ENCODE assay signal across 9 mouse cellular contexts in genomic region chr15:84631560-84631959, GRCm38 (mm10). TPM values are rescaled to one million over a fixed set of nuclear protein-coding genes. Genes with fewer than 3 reads are reported as not detected.
DNase-seq lines count a peak whose midpoint lies in the region; ATAC-seq and TF ChIP-seq lines count a peak whose summit lies in the region.
"Had no signal": no experiment of that assay in that cellular context is flagged by ENCODE, and none has a peak within 500 bp of the region (broad histone marks: within the 10 kb centered on the region; RNA-seq: fewer than 3 reads in every experiment).

No protein-coding gene starts in this region.

- ATAC-seq in Patski: peak; percentile 70
- ATAC-seq in forebrain, postnatal 0 days: peak; percentile 77

- DNase-seq in Patski (ENCODE audit: low read depth, low spot score): no peak
- DNase-seq in cerebellum, adult 2 months: peak; percentile 70 to 79
- peak; percentile 88 for DNase-seq in forebrain, postnatal 0 days
- peak; percentile 70 for DNase-seq in hindlimb bud, embryonic 11.5 days (ENCODE audit: extremely low spot score, low read depth, low spot score)
- DNase-seq in left cerebral cortex, adult 2 months (ENCODE audit: extremely low spot score in 1 of 2, low spot score in 2 of 2): peak; percentile 76 to 80
- DNase-seq in midbrain, embryonic 10.5 days (ENCODE audit: low spot score): peak; percentile 80
- peak; percentile 80 for DNase-seq in right cerebral cortex, postnatal 4 days
- peak; percentile 63 to 75 for DNase-seq in urinary bladder, postnatal 36 days (ENCODE audit: low spot score in 2 of 2)

- H3K9ac ChIP-seq in forebrain, postnatal 0 days: no peak overlapping the region
- H3K9ac ChIP-seq: limb, embryonic 15.5 days had no signal

- no peaks in the 10 kb centered on the region for H3K36me3 ChIP-seq in forebrain, postnatal 0 days (ENCODE audit: insufficient read depth)
- no peaks in the 10 kb centered on the region for H3K36me3 ChIP-seq in midbrain, embryonic 10.5 days
- H3K36me3 ChIP-seq: limb, embryonic 15.5 days had no signal

- WGBS in cerebellum, adult 2 months: under 1% methylated on average over 7 of the region's 7 CpGs
- under 1% methylated on average over 7 of the region's 7 CpGs for WGBS in forebrain, postnatal 0 days
- 1% methylated on average over 7 of the region's 7 CpGs for WGBS in midbrain, embryonic 10.5 days

- H3K27ac ChIP-seq in cerebellum, adult 2 months (ENCODE audit: insufficient read depth, low read length): no peak overlapping the region
- H3K27ac ChIP-seq in forebrain, postnatal 0 days (ENCODE audit: low read depth, low read length): no peak overlapping the region
- no peak overlapping the region for H3K27ac ChIP-seq in left cerebral cortex, adult 2 months
- H3K27ac ChIP-seq in midbrain, embryonic 10.5 days (replicated peaks): no peak overlapping the region
- H3K27ac ChIP-seq: limb, embryonic 15.5 days had no signal

- H3K4me3 ChIP-seq in cerebellum, adult 2 months (replicated peaks; ENCODE audit: insufficient read depth, low read depth, low read length): no peak overlapping the region
- no peak overlapping the region for H3K4me3 ChIP-seq in forebrain, postnatal 0 days (ENCODE audit: low read depth, low read length)
- H3K4me3 ChIP-seq in left cerebral cortex, adult 2 months: no peak overlapping the region
- H3K4me3 ChIP-seq in midbrain, embryonic 10.5 days: no peak overlapping the region
- H3K4me3 ChIP-seq: limb, embryonic 15.5 days had no signal

- H3K27me3 ChIP-seq in Patski: no peaks in the 10 kb centered on the region
- no peaks in the 10 kb centered on the region for H3K27me3 ChIP-seq in cerebellum, adult 2 months (ENCODE audit: control insufficient read depth, insufficient read depth, low read length)
- no peaks in the 10 kb centered on the region for H3K27me3 ChIP-seq in forebrain, postnatal 0 days (ENCODE audit: insufficient read depth, low read length)
- peaks cover 9% of the 10 kb centered on the region; the same call in 1 of the 2 replicates for H3K27me3 ChIP-seq in midbrain, embryonic 10.5 days (ENCODE audit: low read depth, poor library complexity, severe bottlenecking)
- H3K27me3 ChIP-seq: limb, embryonic 15.5 days had no signal

- TF ChIP-seq POLR2A in cerebellum, adult 2 months (IDR thresholded peaks at IDR 0.05; ENCODE audit: borderline replicate concordance, insufficient read depth, low read length): no peak

- H3K9me3 ChIP-seq in forebrain, postnatal 0 days (ENCODE audit: low read length): no peaks in the 10 kb centered on the region
- no peaks in the 10 kb centered on the region for H3K9me3 ChIP-seq in midbrain, embryonic 10.5 days (replicated peaks)
- H3K9me3 ChIP-seq: limb, embryonic 15.5 days had no signal

- POLR2A ChIA-PET in Patski (lab: Charles Lee): no interaction called here

- CTCF ChIA-PET in Patski (lab: Charles Lee): interaction anchor here (0.7 to 1.5 kb wide), 9 partner anchors 11 to 775 kb away, joined by 3 to 5 read pairs (median 4); no protein-coding TSS in a partner anchor

- peak; percentile 98 for TF ChIP-seq CTCF in Patski (IDR thresholded peaks at IDR 0.05)
- peak; percentile 100 for TF ChIP-seq CTCF in cerebellum, adult 2 months (IDR thresholded peaks at IDR 0.05; ENCODE audit: borderline replicate concordance, insufficient read depth, low read depth, low read length)
- peak; percentile 100 for TF ChIP-seq CTCF in forebrain, postnatal 0 days (IDR thresholded peaks at IDR 0.05; ENCODE audit: low read depth)
- TF ChIP-seq CTCF in left cerebral cortex, adult 2 months (IDR thresholded peaks at IDR 0.05): peak; percentile 89

- H3K4me2 ChIP-seq in forebrain, postnatal 0 days (ENCODE audit: low read depth): no peak overlapping the region
- H3K4me2 ChIP-seq: limb, embryonic 15.5 days had no signal

- intact Hi-C loops in left cerebral cortex, adult 2 months (cut with DNase I): loop anchor here (1.0 to 5.0 kb wide), 5 partner anchors 371 to 557 kb away; no protein-coding TSS in a partner anchor

- in situ Hi-C loops in Patski (cut with MboI; ENCODE audit: low pct_unique_long_range_greater_than_20kb): no loop called here

- no peaks in the 10 kb centered on the region for H3K4me1 ChIP-seq in cerebellum, adult 2 months (ENCODE audit: control insufficient read depth, insufficient read depth, low read length)
- H3K4me1 ChIP-seq in forebrain, postnatal 0 days (ENCODE audit: insufficient read depth): peaks cover 3% of the 10 kb centered on the region; the same call in 1 of the 2 replicates
- H3K4me1 ChIP-seq in midbrain, embryonic 10.5 days: peaks cover 10% of the 10 kb centered on the region

RNA-seq across cellular contexts. Expression of gene Prr5, which starts 37.9 kb away (rescaled TPM):
- polyA plus RNA-seq in Patski (2021): 15.6 TPM
- polyA plus RNA-seq in cerebellum, adult 2 months (2012; rRNA removed): 13.5 and 14.9 TPM in 2 replicates
- total RNA-seq in forebrain, postnatal 0 days (2014; rRNA removed): 8.6 and 17.2 TPM in 2 replicates
- 17.8 and 28.2 TPM in 2 replicates for polyA plus RNA-seq in forebrain, postnatal 0 days (2015; fragmentation: Nextera tagmentation; extraction: Ambion mirVana)
- total RNA-seq in left cerebral cortex, adult 2 months (2021): 10 to 100 TPM; 13.8 to 14.1 TPM
- 14.7 and 17.1 TPM in 2 replicates for polyA plus RNA-seq in midbrain, embryonic 10.5 days (2016; fragmentation: Nextera tagmentation; extraction: Ambion mirVana)
